Mouse (Mus musculus): ENCODE data around the gene Slc13a3.
A peak's percentile ranks its signal among the peaks of the same experiment; 100 is the strongest.

Slc13a3 gene

GRCm38 (mm10) chr2:165414321-165414720 is 58.7 kb downstream of the Slc13a3 start:
- no peak for DNase-seq (ENCODE audit: low read depth, low spot score)

- no peak for DNase-seq (ENCODE audit: low read depth, low spot score)
Measured at GRCm38 (mm10) chr2:165413884-165414283, 59.1 kb downstream of the Slc13a3 start.

- DNase-seq (ENCODE audit: low read depth, low spot score): no peak
Measured at GRCm38 (mm10) chr2:165407700-165408301, 65.2 kb downstream of the Slc13a3 start.

DNA sequence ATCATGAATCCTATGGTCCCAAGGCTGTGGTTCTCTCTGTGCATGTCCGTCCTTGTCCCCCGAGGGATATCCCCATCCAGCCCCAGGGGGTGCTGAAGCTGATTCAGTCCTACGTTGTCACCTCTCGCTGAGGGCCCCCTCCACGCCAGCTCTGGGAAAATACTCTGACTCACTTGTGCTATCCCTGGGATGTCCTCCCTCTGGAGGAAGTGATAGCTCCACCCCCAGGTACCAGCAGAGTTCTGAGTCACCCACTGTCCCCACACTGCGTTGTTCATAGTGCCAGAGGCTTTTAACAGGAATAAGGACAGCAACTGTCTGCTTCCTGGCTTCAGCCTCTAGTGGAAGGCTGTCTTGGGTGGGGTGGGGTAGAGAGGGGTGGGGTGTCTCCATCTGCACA is 67.7 kb downstream of the Slc13a3 start:
- DNase-seq (ENCODE audit: low read depth, low spot score): no peak

DNA sequence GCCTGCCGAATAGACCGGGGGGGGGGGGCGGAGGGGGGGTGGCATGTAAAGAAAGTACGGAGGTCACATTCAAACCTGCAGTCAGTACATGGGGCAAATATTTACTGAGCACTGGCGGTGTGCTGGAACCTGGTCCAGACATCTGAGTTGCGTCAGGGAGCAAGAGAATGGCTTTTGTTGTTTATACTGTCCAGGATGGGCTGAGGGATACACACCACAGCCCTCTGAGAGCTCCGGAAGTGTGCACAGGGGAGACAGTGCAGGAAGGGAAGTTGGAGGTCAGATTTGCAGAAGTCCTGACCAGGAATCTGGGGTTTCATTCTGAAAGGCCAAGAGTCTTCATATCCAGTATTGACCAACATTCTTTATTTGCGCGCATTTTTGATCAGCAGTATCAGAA is 68.1 kb downstream of the Slc13a3 start:
- DNase-seq (ENCODE audit: low read depth, low spot score): no peak

- DNase-seq (ENCODE audit: low read depth, low spot score): peak; percentile 43
Measured at GRCm38 (mm10) chr2:165398164-165398785, 74.8 kb downstream of the Slc13a3 start.

DNA sequence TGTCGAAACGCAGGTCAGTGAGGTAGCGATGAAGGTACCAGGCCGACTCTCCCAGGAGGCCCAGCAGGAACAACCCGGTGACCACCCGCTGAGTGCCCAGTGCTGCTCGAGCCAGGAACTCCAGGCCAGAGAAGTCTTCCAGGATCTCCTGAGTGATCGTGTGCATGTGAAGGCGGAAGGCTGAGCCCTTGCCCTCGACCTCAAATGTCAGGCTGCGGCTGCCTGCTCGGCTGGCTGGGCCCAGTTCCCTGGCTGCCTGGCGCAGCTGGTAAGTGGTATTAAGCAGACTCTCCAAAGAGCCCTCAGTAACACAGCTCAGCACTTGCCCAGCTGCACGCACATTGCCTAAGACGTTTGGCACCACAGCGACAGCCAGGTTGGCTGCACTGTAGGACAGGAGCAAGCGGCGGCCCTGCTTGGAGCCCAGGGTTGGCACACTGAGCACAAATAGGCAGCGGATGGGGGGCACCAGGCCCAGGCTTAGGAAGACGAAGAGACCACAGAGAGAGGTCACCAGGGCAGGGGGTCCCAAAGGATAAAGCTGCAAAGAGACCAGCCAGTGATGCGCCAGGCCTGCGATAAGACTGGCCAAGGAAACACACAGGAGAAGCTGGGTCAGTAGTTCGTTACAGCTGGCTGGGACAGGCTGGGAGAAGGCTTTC is 75.4 kb downstream of the Slc13a3 start:
- DNase-seq (ENCODE audit: low read depth, low spot score): no peak

- DNase-seq (ENCODE audit: low read depth, low spot score): peak; percentile 36
Measured at GRCm38 (mm10) chr2:165396831-165397501, 76.1 kb downstream of the Slc13a3 start.

DNA sequence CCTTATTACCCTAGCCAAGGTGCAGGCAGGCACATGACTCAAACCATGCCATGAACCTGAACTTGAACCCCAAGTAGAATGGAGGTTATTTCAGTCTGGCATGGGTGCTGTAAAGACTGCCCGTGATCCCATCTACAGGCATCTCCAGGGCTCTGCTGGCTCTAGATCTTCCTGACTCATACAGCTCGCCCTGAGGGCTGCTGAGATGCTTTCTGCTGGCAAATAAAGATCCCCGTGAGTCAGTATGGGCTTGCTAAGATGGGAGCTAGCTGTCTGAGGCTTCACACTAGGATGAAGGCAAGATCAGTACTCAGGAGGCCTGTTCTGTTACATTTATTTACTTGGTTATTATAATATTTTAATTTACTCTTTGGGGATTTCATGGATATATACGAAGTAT is 80.9 kb downstream of the Slc13a3 start:
- DNase-seq (ENCODE audit: low read depth, low spot score): no peak

DNA sequence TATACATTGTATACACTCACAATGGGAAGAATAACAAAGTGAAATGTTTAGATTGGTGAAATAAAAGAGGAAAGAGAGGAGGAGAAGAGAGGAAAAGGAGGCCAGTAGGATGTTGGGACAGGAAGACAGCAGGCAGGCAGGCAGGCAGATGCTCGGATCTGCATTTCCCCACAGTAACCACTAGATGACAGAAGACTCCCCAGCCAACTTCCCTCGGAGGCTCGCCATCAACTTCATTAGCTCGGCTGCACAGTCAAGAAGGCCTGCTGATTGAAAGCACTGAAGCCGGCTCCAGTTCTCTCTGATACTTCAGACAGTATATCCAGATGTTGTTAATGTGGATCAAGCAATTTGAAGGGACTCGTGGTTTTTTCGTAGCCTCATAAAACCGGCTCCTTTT is 81.5 kb downstream of the Slc13a3 start:
- DNase-seq (ENCODE audit: low read depth, low spot score): peak; percentile 56

- no peak for DNase-seq (ENCODE audit: low read depth, low spot score)
Measured at GRCm38 (mm10) chr2:165389299-165389952, 83.6 kb downstream of the Slc13a3 start.

GRCm38 (mm10) chr2:165387844-165388495 is 85.1 kb downstream of the Slc13a3 start, which contains the start of gene Zfp334:
TSS of gene Zfp334 (minus strand) at chr2:165388259.
- peak; percentile 97 for DNase-seq (ENCODE audit: low read depth, low spot score)

DNA sequence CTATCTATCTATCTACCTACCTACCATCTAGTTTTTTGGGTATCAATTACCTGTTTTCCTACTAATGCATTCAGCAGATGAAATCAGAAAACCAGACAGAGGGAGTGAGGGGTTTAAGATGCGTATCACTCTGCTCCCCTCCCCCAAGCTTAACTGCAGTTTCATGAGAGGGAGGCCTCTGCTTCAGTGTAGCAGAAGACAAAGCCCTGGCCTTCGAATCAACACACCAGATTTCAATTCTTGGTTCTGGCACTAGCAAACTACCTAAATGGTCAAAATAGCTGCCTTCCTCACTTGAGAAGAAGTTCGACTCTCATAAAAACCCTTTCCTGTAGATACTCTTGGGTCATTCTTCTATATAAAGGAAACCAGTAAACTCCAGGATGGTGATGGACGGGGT is 85.7 kb downstream of the Slc13a3 start:
- DNase-seq (ENCODE audit: low read depth, low spot score): no peak

DNA sequence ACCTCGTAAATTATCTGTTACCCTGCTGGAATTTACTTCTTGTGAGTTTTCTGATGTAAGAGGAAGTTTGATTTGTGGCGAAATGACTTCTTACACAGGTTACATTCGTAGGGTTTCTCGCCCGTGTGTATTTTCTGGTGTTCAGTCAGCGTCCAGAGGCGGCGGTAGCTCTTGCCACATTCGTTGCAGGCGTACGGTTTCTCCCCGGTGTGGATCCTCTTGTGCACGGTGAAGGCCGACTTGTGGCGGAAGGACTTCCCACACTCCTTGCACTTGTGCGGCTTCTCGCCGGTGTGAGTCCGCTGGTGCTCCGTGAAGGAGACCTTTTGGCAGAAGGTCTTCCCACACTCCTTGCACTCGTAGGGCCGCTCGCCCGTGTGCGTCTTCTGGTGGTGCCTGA is 93.0 kb downstream of the Slc13a3 start:
- DNase-seq (ENCODE audit: low read depth, low spot score): no peak

GRCm38 (mm10) chr2:165376001-165376400 is 97.0 kb downstream of the Slc13a3 start:
- no peak for DNase-seq (ENCODE audit: low read depth, low spot score)

GRCm38 (mm10) chr2:165375478-165375877 is 97.6 kb downstream of the Slc13a3 start:
- DNase-seq (ENCODE audit: low read depth, low spot score): no peak

- DNase-seq (ENCODE audit: low read depth, low spot score): no peak
Measured at GRCm38 (mm10) chr2:165371066-165371465, 102.0 kb downstream of the Slc13a3 start.

GRCm38 (mm10) chr2:165370348-165370747 is 102.7 kb downstream of the Slc13a3 start:
- DNase-seq (ENCODE audit: low read depth, low spot score): no peak

GRCm38 (mm10) chr2:165368496-165368895 is 104.5 kb downstream of the Slc13a3 start, which contains the start of gene Zfp663:
TSS of gene Zfp663 (minus strand) at chr2:165368729.
- peak; percentile 35 for DNase-seq (ENCODE audit: low read depth, low spot score)

GRCm38 (mm10) chr2:165367868-165368439 is 105.1 kb downstream of the Slc13a3 start:
- no peak for DNase-seq (ENCODE audit: low read depth, low spot score)

- no peak for DNase-seq (ENCODE audit: low read depth, low spot score)
Measured at GRCm38 (mm10) chr2:165367047-165367520, 105.9 kb downstream of the Slc13a3 start.
